ENCODE assay signal across 8 mouse cellular contexts in the genomic region with DNA sequence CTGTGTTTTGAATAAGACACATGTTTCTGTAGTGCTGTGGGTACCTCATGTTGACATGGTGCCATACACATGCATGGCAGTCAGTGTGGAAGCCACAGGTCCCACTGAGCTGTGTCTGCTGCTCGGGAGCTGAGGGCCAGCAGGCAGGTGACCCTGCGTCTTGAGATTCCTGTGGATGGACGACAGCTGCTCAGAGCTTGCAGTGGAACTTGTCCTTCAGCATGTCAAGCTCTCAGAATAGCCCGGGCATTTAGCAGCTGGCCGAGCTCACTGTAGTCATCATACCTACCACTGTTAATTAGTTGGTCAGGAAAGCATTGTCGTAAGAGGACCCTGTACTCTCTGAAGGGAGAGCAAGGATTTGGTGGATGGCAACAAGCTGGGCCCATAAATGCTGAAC.
"Had no signal": no experiment of that assay in that cellular context is flagged by ENCODE, and none has a peak within 500 bp of the region (broad histone marks: within the 10 kb centered on the region; RNA-seq: fewer than 3 reads in every experiment).

No protein-coding gene starts in this region.

- H3K27ac ChIP-seq: limb, embryonic 13.5 days; liver, embryonic 14.5 days; midbrain, embryonic 13.5 days; neural tube, embryonic 12.5 days had no signal

- H3K4me2 ChIP-seq: limb, embryonic 13.5 days; midbrain, embryonic 13.5 days; neural tube, embryonic 12.5 days had no signal

- H3K4me1 ChIP-seq: midbrain, embryonic 13.5 days; neural tube, embryonic 12.5 days had no signal

- H3K9ac ChIP-seq: limb, embryonic 13.5 days; liver, embryonic 14.5 days; midbrain, embryonic 13.5 days; neural tube, embryonic 12.5 days had no signal

- H3K27me3 ChIP-seq: limb, embryonic 13.5 days; midbrain, embryonic 13.5 days; neural tube, embryonic 12.5 days had no signal

- DNase-seq: kidney, postnatal 14 days; left cerebral cortex, postnatal 4 days; lung, adult 18-20 months; thymus, postnatal 36 days had no signal

- H3K9me3 ChIP-seq: limb, embryonic 13.5 days; midbrain, embryonic 13.5 days; neural tube, embryonic 12.5 days had no signal

- H3K4me3 ChIP-seq: limb, embryonic 13.5 days; midbrain, embryonic 13.5 days; neural tube, embryonic 12.5 days had no signal

- ATAC-seq: midbrain, embryonic 13.5 days had no signal
